Comparison of ENCODE assay signal across 27 mouse cellular contexts in genomic region chr6:143023691-143024090, GRCm38 (mm10). TPM values are rescaled to one million over a fixed set of nuclear protein-coding genes. Genes with fewer than 3 reads are reported as not detected.
"Had no signal": no experiment of that assay in that cellular context is flagged by ENCODE, and none has a peak within 500 bp of the region (broad histone marks: within the 10 kb centered on the region; RNA-seq: fewer than 3 reads in every experiment).

No protein-coding gene starts in this region.

- H3K4me1 ChIP-seq: limb, embryonic 10.5 days; limb, embryonic 12.5 days; limb, embryonic 13.5 days; limb, embryonic 15.5 days; liver, embryonic 12.5 days; liver, embryonic 13.5 days; liver, embryonic 15.5 days; lung, embryonic 15.5 days; midbrain, embryonic 10.5 days; midbrain, embryonic 12.5 days; midbrain, embryonic 13.5 days; midbrain, embryonic 15.5 days had no signal

- DNase-seq: left cerebral cortex, postnatal 4 days; liver; liver, embryonic 13.5 days; liver, postnatal 0 days; lung, adult 2 months; lung, embryonic 14.5 days; lung, postnatal 10 days; lung, postnatal 14 days; lung, postnatal 36 days; lung, postnatal 4 days; midbrain, embryonic 14.5 days had no signal

- H3K27me3 ChIP-seq: limb, embryonic 12.5 days; limb, embryonic 13.5 days; limb, embryonic 15.5 days; liver, embryonic 12.5 days; liver, embryonic 13.5 days; liver, embryonic 15.5 days; lung, embryonic 15.5 days; megakaryocyte, embryonic 14.5 days; midbrain, embryonic 12.5 days; midbrain, embryonic 13.5 days; midbrain, embryonic 15.5 days had no signal

- H3K27ac ChIP-seq: limb, embryonic 10.5 days; limb, embryonic 12.5 days; limb, embryonic 13.5 days; limb, embryonic 15.5 days; liver, embryonic 12.5 days; liver, embryonic 13.5 days; liver, embryonic 14.5 days; liver, embryonic 15.5 days; lung, embryonic 15.5 days; macrophage; midbrain, embryonic 10.5 days; midbrain, embryonic 12.5 days; midbrain, embryonic 13.5 days; midbrain, embryonic 15.5 days had no signal

- H3K4me3 ChIP-seq: limb, embryonic 10.5 days; limb, embryonic 12.5 days; limb, embryonic 13.5 days; limb, embryonic 15.5 days; liver, embryonic 12.5 days; liver, embryonic 13.5 days; liver, embryonic 15.5 days; lung, embryonic 15.5 days; megakaryocyte, embryonic 14.5 days; midbrain, embryonic 10.5 days; midbrain, embryonic 12.5 days; midbrain, embryonic 13.5 days; midbrain, embryonic 15.5 days; myocyte had no signal

- H3K9me3 ChIP-seq: limb, embryonic 10.5 days; limb, embryonic 12.5 days; limb, embryonic 13.5 days; limb, embryonic 15.5 days; liver, embryonic 12.5 days; liver, embryonic 13.5 days; liver, embryonic 15.5 days; lung, embryonic 15.5 days; megakaryocyte, embryonic 14.5 days; midbrain, embryonic 10.5 days; midbrain, embryonic 12.5 days; midbrain, embryonic 13.5 days; midbrain, embryonic 15.5 days had no signal

RNA-seq across cellular contexts. Expression of gene St8sia1, which starts 59.4 kb away (rescaled TPM):
- total RNA-seq: monocyte, adult 5-6 weeks had no signal
